Mouse (Mus musculus): ENCODE measurements around the gene BC048679. TPM values are rescaled to one million over a fixed set of nuclear protein-coding genes. Genes with fewer than 3 reads are reported as not detected.

Gene BC048679
- polyA plus RNA-seq, 1 experiment from 2014 or later: not detected

DNA sequence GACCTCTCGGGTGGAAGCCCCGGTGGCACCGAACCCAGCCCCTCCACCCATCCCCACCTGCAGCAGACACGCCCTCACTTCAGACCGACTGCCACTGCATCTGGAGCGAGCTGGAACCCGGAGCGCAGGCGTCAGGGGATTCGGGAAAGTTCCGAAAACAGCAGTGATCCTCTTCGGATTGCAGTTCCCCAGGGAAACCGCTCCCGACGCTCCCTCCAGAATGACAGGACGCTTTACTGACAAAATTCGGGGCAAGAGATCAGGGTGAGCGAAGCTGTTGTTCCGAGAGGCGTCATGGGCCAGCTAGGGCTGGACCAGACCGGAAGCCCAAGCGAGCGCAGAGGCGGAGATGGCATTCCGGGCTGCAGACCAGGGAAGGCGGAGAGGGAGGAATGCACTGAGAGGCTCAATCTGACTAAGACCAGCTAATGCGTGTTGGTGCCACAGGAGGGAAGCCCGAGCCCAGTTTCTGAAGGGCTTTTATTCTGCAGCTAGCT, 42.9 kb downstream of the BC048679 start, which contains the start of gene Cpeb1:
Gene Cpeb1, minus strand, starts transcription at position 311 of the 497 bp plus-strand sequence.
- Histone ChIP-seq H3K4me3 (ENCODE audit: low read depth, low read length) (peak within 1 kb of the TSS; percentile 52), H3K9ac (ENCODE audit: low read depth, low read length) (no peak within 1 kb of the TSS), H3K27me3 (ENCODE audit: control insufficient read depth, insufficient read depth, low read depth, low read length) (peaks cover 55% of the 10 kb centered on the region), H3K9me3 (replicated peaks; ENCODE audit: control insufficient read depth, low read length) (no peaks in the 10 kb centered on the region), H3K4me1 (ENCODE audit: control insufficient read depth, low read depth, low read length) (peaks cover 11% of the 10 kb centered on the region; the same call in 1 of the 2 replicates), H3K4me2 (ENCODE audit: low read depth, low read length) (peak within 1 kb of the TSS; percentile 65), H3K27ac (ENCODE audit: low read length) (no peak within 1 kb of the TSS), H3K36me3 (ENCODE audit: control insufficient read depth, insufficient read depth) (no peaks in the 10 kb centered on the region)
- WGBS (ENCODE audit: insufficient replicate concordance): 2% methylated on average over 28 of the region's 28 CpGs
- ATAC-seq (ENCODE audit: low read depth): no peak

DNA sequence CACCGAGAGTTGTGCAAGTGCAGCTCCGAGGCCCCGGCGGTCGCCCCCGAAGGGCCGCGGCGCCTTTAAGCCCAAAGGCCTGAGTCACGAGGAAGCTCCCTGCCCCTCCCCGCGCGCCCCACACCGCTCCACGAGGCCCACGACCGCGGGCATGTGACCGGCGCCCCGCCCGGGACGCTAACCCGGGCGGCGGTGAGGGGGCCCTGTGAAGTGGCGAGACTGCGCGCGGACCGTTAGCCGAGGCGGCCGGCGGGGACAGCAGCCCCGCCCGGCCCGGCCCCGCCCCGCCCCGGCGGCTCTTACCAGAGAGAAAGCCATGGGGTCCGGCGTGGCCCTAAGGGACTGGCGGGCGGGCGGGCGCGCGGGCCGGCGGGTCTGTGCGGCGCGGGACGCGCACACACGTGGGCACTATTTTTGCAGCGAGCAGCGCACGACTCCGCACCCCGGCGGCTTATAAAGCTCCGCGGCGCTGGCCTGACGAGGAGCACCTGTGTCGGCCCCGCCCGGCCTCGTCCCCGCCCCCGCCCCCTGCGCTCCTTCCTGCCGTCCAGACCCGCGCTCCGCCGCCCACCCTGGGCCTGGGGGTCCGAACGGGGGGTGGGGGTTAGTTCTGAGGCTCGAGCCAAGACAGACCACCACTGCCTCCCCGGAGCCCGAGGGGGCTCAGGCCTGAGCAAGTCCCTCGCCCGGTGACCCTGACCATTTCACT, 43.6 kb downstream of the BC048679 start:
- no peak overlapping the region for H3K9ac ChIP-seq (ENCODE audit: low read depth, low read length)

DNA sequence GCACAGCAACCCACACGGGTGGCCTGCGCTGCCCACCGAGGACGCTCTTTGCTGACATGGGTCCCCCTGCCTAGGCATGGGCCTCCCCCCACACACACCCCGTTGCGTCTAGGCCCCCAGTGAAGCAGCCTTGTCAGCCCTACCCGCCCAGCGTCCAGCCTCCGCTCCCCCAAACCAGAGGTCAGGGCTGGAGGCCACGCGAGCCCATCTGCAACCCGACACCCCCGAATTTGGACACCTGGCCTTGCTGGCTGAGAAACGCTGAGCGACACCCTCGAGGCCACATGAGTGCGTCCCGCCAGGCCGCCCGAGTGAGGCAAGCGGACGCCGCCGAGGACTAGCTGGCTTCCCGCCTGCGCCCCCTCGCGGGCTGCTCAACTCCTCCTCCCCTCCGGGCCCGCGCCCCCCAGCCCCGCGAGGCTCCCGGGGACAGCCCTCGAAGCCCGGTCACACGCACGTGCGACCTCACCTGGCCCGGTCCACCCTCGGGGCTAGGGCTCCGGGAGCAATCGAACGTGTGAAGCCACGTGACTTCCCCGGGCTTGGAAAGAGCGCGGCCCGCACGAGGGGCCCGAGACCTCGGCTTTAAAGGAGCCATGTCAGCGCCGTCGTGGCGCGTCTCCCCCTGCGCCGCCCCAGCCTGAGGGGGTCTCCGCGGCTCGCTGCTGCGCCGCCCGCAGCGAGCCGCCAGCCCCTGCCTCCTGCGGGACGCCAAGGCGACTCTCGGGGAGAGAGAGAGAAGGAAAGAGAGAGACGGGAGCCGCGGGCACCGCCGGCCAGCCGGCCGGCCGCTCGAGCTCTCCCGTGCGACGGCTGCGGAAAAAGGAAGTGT, 44.4 kb downstream of the BC048679 start:
- H3K4me1 ChIP-seq (ENCODE audit: control insufficient read depth, low read depth, low read length): peaks cover 11% of the 10 kb centered on the region; the same call in 1 of the 2 replicates
- no peak overlapping the region for H3K9ac ChIP-seq (ENCODE audit: low read depth, low read length)
- H3K4me3 ChIP-seq (ENCODE audit: low read depth, low read length): peak overlapping the region; percentile 52
- no peaks in the 10 kb centered on the region for H3K36me3 ChIP-seq (ENCODE audit: control insufficient read depth, insufficient read depth)
- H3K9me3 ChIP-seq (replicated peaks; ENCODE audit: control insufficient read depth, low read length): no peaks in the 10 kb centered on the region
- WGBS (ENCODE audit: insufficient replicate concordance): 6% methylated on average over 78 of the region's 84 CpGs
- H3K27me3 ChIP-seq (ENCODE audit: control insufficient read depth, insufficient read depth, low read depth, low read length): peaks cover 55% of the 10 kb centered on the region
- H3K4me2 ChIP-seq (ENCODE audit: low read depth, low read length): peak overlapping the region; percentile 65
- no peak for ATAC-seq (ENCODE audit: low read depth)
- no peak overlapping the region for H3K27ac ChIP-seq (ENCODE audit: low read length)

More for the DNA sequence above, 43.6 kb downstream of the BC048679 start:
- 1% methylated on average over 61 of the region's 87 CpGs for WGBS (ENCODE audit: insufficient replicate concordance)
- Histone ChIP-seq H3K4me1 (ENCODE audit: control insufficient read depth, low read depth, low read length) (peaks cover 11% of the 10 kb centered on the region; the same call in 1 of the 2 replicates), H3K4me3 (ENCODE audit: low read depth, low read length) (peak overlapping the region; percentile 52), H3K9me3 (replicated peaks; ENCODE audit: control insufficient read depth, low read length) (no peaks in the 10 kb centered on the region), H3K27ac (ENCODE audit: low read length) (no peak overlapping the region), H3K36me3 (ENCODE audit: control insufficient read depth, insufficient read depth) (no peaks in the 10 kb centered on the region), H3K27me3 (ENCODE audit: control insufficient read depth, insufficient read depth, low read depth, low read length) (peaks cover 55% of the 10 kb centered on the region), H3K4me2 (ENCODE audit: low read depth, low read length) (peak overlapping the region; percentile 65)
- peak; percentile 19; the same call in 1 of the 2 replicates for ATAC-seq (ENCODE audit: low read depth)

DNA sequence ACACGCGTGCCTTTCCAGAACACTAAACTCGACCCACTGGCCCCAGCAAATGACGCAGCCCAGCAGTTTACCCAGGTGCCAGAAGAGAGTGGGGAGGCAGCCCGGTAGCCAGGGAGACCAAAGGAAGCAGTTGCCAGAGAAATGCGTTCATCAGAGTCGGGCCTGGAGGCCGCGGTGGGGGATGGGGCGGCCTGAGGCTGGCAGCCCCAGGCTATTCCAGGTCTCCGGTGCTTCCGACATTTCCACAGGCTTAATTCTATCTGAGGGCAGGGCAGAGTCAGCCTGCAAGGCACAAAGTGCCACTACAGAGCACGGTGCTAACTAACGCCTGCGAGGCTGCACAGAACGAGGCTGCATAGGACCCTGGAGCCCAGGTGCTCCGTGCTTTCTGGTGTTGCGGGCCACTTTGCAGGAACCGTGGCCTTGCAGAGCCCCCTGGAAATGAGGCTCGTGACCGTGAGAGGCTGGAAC, 45.1 kb downstream of the BC048679 start:
- H3K4me3 ChIP-seq (ENCODE audit: low read depth, low read length): no peak overlapping the region
- WGBS (ENCODE audit: insufficient replicate concordance): 8% methylated on average over 21 of the region's 21 CpGs
- no peak overlapping the region for H3K4me2 ChIP-seq (ENCODE audit: low read depth, low read length)
- H3K36me3 ChIP-seq (ENCODE audit: control insufficient read depth, insufficient read depth): no peaks in the 10 kb centered on the region
- H3K27me3 ChIP-seq (ENCODE audit: control insufficient read depth, insufficient read depth, low read depth, low read length): peaks cover 55% of the 10 kb centered on the region
- H3K9me3 ChIP-seq (replicated peaks; ENCODE audit: control insufficient read depth, low read length): no peaks in the 10 kb centered on the region
- ATAC-seq (ENCODE audit: low read depth): no peak
- peaks cover 11% of the 10 kb centered on the region; the same call in 1 of the 2 replicates for H3K4me1 ChIP-seq (ENCODE audit: control insufficient read depth, low read depth, low read length)
- H3K27ac ChIP-seq (ENCODE audit: low read length): no peak overlapping the region
- no peak overlapping the region for H3K9ac ChIP-seq (ENCODE audit: low read depth, low read length)

MicroRNAs within 50 kb of the gene (microRNA counts, 519-probe panel; counts per million panel counts)
- microRNA mmu-miR-1839-3p: 1,714 counts per million, percentile 18 among the panel's probes with 10 or more counts
- microRNA mmu-miR-1839-5p: 1,883 counts per million, percentile 22 among the panel's probes with 10 or more counts

Other genes starting within 250 kb of the BC048679 start
- gene Rps17, start 153.0 kb downstream of the BC048679 start, polyA plus RNA-seq (2015; fragmentation: Nextera tagmentation; extraction: Ambion mirVana): 564 and 643 TPM in 2 replicates
- gene Cpeb1, start 42.8 kb downstream of the BC048679 start, polyA plus RNA-seq (2015; fragmentation: Nextera tagmentation; extraction: Ambion mirVana): not detected in 2 replicates
- gene Ap3b2, start 4.4 kb downstream of the BC048679 start, polyA plus RNA-seq (2015; fragmentation: Nextera tagmentation; extraction: Ambion mirVana): 0.07 TPM in 1 of 2 replicates, not detected in the other
- gene Fsd2, start 68.7 kb upstream of the BC048679 start, polyA plus RNA-seq (2015; fragmentation: Nextera tagmentation; extraction: Ambion mirVana): 0.21 and 0.59 TPM in 2 replicates
- gene Whamm, start 73.0 kb upstream of the BC048679 start, polyA plus RNA-seq (2015; fragmentation: Nextera tagmentation; extraction: Ambion mirVana): 1.5 and 2.4 TPM in 2 replicates
- 2.8 and 3.3 TPM in 2 replicates for gene Homer2, start 209.2 kb upstream of the BC048679 start, polyA plus RNA-seq (2015; fragmentation: Nextera tagmentation; extraction: Ambion mirVana)